Mouse (Mus musculus): ENCODE results near the gene Shank3. TPM values are rescaled to one million over a fixed set of nuclear protein-coding genes. Genes with fewer than 3 reads are reported as not detected.
A peak's percentile ranks its signal among the peaks of the same experiment; 100 is the strongest.

Shank3 gene
- polyA plus RNA-seq, 1 experiment from 2014 or later = 2.0 TPM

GRCm38 (mm10) chr15:89532924-89533842 lies 33.8 kb downstream of the Shank3 start:
- in situ Hi-C loops (cut with MboI; ENCODE audit: low pct_unique_long_range_greater_than_20kb) = no loop called here
- ChIA-PET POLR2A (no interaction called here), CTCF (no interaction called here)
- ATAC-seq = no peak
- TF ChIP-seq CTCF (IDR thresholded peaks at IDR 0.05) = no peak
- peaks cover 14% of the 10 kb centered on the region for H3K27me3 ChIP-seq
- DNase-seq (ENCODE audit: low read depth, low spot score) = no peak

- no peak for TF ChIP-seq CTCF (IDR thresholded peaks at IDR 0.05)
- ChIA-PET CTCF (no interaction called here), POLR2A (no interaction called here)
- DNase-seq (ENCODE audit: low read depth, low spot score) (no peak), ATAC-seq (no peak)
- in situ Hi-C loops (cut with MboI; ENCODE audit: low pct_unique_long_range_greater_than_20kb) = no loop called here
- H3K27me3 ChIP-seq = peaks cover 14% of the 10 kb centered on the region
Observed at GRCm38 (mm10) chr15:89533843-89534207, 34.4 kb downstream of the Shank3 start.

GRCm38 (mm10) chr15:89544171-89544570 lies 44.7 kb downstream of the Shank3 start:
- in situ Hi-C loops (cut with MboI; ENCODE audit: low pct_unique_long_range_greater_than_20kb) = no loop called here
- ChIA-PET POLR2A (no interaction called here), CTCF (no interaction called here)
- no peak for DNase-seq (ENCODE audit: low read depth, low spot score)
- no peak for TF ChIP-seq CTCF (IDR thresholded peaks at IDR 0.05)
- H3K27me3 ChIP-seq = peaks cover 38% of the 10 kb centered on the region
- ATAC-seq = no peak

- no peak for ATAC-seq
- TF ChIP-seq CTCF (IDR thresholded peaks at IDR 0.05) = no peak
- peaks cover 51% of the 10 kb centered on the region for H3K27me3 ChIP-seq
- no peak for DNase-seq (ENCODE audit: low read depth, low spot score)
- ChIA-PET POLR2A (no interaction called here), CTCF (no interaction called here)
- in situ Hi-C loops (cut with MboI; ENCODE audit: low pct_unique_long_range_greater_than_20kb) = no loop called here
Observed at GRCm38 (mm10) chr15:89547321-89547720, 47.9 kb downstream of the Shank3 start.

GRCm38 (mm10) chr15:89547824-89548601 lies 48.6 kb downstream of the Shank3 start:
- H3K27me3 ChIP-seq = peaks cover 51% of the 10 kb centered on the region
- DNase-seq (ENCODE audit: low read depth, low spot score) (no peak), ATAC-seq (no peak)
- ChIA-PET CTCF (interaction anchor here (1.0 kb wide), 1 partner anchor 76 kb away, joined by 3 read pairs; no protein-coding TSS in a partner anchor), POLR2A (no interaction called here)
- in situ Hi-C loops (cut with MboI; ENCODE audit: low pct_unique_long_range_greater_than_20kb) = no loop called here
- TF ChIP-seq CTCF (IDR thresholded peaks at IDR 0.05) = no peak

- TF ChIP-seq CTCF (IDR thresholded peaks at IDR 0.05) = no peak
- DNase-seq (ENCODE audit: low read depth, low spot score) = no peak
- CTCF ChIA-PET = interaction anchor here (1.0 to 1.1 kb wide), 2 partner anchors 23 to 77 kb away, joined by 3 read pairs; no protein-coding TSS in a partner anchor
Observed at GRCm38 (mm10) chr15:89548837-89549236, 49.4 kb downstream of the Shank3 start.

GRCm38 (mm10) chr15:89550506-89550905 lies 51.1 kb downstream of the Shank3 start:
- DNase-seq (ENCODE audit: low read depth, low spot score) (no peak), ATAC-seq (no peak)
- peaks cover 47% of the 10 kb centered on the region for H3K27me3 ChIP-seq
- POLR2A ChIA-PET = no interaction called here
- in situ Hi-C loops (cut with MboI; ENCODE audit: low pct_unique_long_range_greater_than_20kb) = no loop called here
- TF ChIP-seq CTCF (IDR thresholded peaks at IDR 0.05) = no peak
- CTCF ChIA-PET = no interaction called here

More at GRCm38 (mm10) chr15:89548837-89549236, 49.4 kb downstream of the Shank3 start:
- peak; percentile 21 for ATAC-seq
- POLR2A ChIA-PET = no interaction called here
- H3K27me3 ChIP-seq = peaks cover 51% of the 10 kb centered on the region
- in situ Hi-C loops (cut with MboI; ENCODE audit: low pct_unique_long_range_greater_than_20kb) = no loop called here

GRCm38 (mm10) chr15:89551733-89552132 lies 52.3 kb downstream of the Shank3 start:
- H3K27me3 ChIP-seq = peaks cover 47% of the 10 kb centered on the region
- no peak for DNase-seq (ENCODE audit: low read depth, low spot score)
- ChIA-PET CTCF (no interaction called here), POLR2A (no interaction called here)
- ATAC-seq = no peak
- no peak for TF ChIP-seq CTCF (IDR thresholded peaks at IDR 0.05)
- in situ Hi-C loops (cut with MboI; ENCODE audit: low pct_unique_long_range_greater_than_20kb) = no loop called here

GRCm38 (mm10) chr15:89555591-89555990 lies 56.2 kb downstream of the Shank3 start:
- ATAC-seq = no peak
- in situ Hi-C loops (cut with MboI; ENCODE audit: low pct_unique_long_range_greater_than_20kb) = no loop called here
- DNase-seq (ENCODE audit: low read depth, low spot score) = no peak
- TF ChIP-seq CTCF (IDR thresholded peaks at IDR 0.05) = no peak
- H3K27me3 ChIP-seq = peaks cover 33% of the 10 kb centered on the region
- ChIA-PET POLR2A (no interaction called here), CTCF (no interaction called here)

- DNase-seq (ENCODE audit: low read depth, low spot score) = no peak
- TF ChIP-seq CTCF (IDR thresholded peaks at IDR 0.05) = no peak
- in situ Hi-C loops (cut with MboI; ENCODE audit: low pct_unique_long_range_greater_than_20kb) = no loop called here
- H3K27me3 ChIP-seq = peaks cover 26% of the 10 kb centered on the region
- no peak for ATAC-seq
- ChIA-PET CTCF (no interaction called here), POLR2A (no interaction called here)
Observed at GRCm38 (mm10) chr15:89556401-89557178, 57.2 kb downstream of the Shank3 start.

Data from Patski (cell line).